Comparison of ENCODE assay signal across 8 mouse cellular contexts in genomic region chr11:76847354-76847753, GRCm38 (mm10). TPM values are rescaled to one million over a fixed set of nuclear protein-coding genes. Genes with fewer than 3 reads are reported as not detected.
DNase-seq lines count a peak whose midpoint lies in the region; ATAC-seq and TF ChIP-seq lines count a peak whose summit lies in the region.

No protein-coding gene starts in this region.

- 26% methylated on average over 8 of the region's 8 CpGs for WGBS in intestine, embryonic 15.5 days
- WGBS in neural tube, embryonic 12.5 days = 29% methylated on average over 8 of the region's 8 CpGs

- peaks cover 3% of the 10 kb centered on the region; the same call in 1 of the 2 replicates for H3K4me1 ChIP-seq in embryonic fibroblast, embryonic 13.5 days (ENCODE audit: control insufficient read depth, insufficient read depth, low read length)
- peaks cover 6% of the 10 kb centered on the region; the same call in 1 of the 2 replicates for H3K4me1 ChIP-seq in intestine, embryonic 15.5 days (replicated peaks)
- H3K4me1 ChIP-seq in neural tube, embryonic 12.5 days = peaks cover 26% of the 10 kb centered on the region

- peak in 1 of 2 experiments; percentile 0 for DNase-seq in left cerebral cortex, adult 2 months (ENCODE audit: extremely low spot score in 1 of 2, low spot score in 2 of 2)
- no peak for DNase-seq in left cerebral cortex, postnatal 4 days
- no peak for DNase-seq in T-cell, adult 2 months (ENCODE audit: low spot score)
- no peak for DNase-seq in urinary bladder, postnatal 25 days (ENCODE audit: low spot score)
- no peak for DNase-seq in spleen, postnatal 14 days (ENCODE audit: low spot score in 2 of 2)

- intact Hi-C loops in left cerebral cortex, adult 2 months (cut with DNase I) = no loop called here
- intact Hi-C loops in left cerebral cortex, postnatal 4 days (cut with DNase I) = no loop called here

- TF ChIP-seq CTCF in left cerebral cortex, adult 2 months (IDR thresholded peaks at IDR 0.05) = no peak
- TF ChIP-seq CTCF in embryonic fibroblast, embryonic 13.5 days (IDR thresholded peaks at IDR 0.05; ENCODE audit: borderline replicate concordance, insufficient read depth, low read length) = no peak

- peak overlapping the region; percentile 4; the same call in 1 of the 2 replicates for H3K9ac ChIP-seq in intestine, embryonic 15.5 days
- H3K9ac ChIP-seq in neural tube, embryonic 12.5 days = no peak overlapping the region

- H3K4me3 ChIP-seq in left cerebral cortex, adult 2 months = peak overlapping the region; percentile 98
- peak overlapping the region; percentile 41 for H3K4me3 ChIP-seq in embryonic fibroblast, embryonic 13.5 days (ENCODE audit: insufficient read depth, low read length)
- H3K4me3 ChIP-seq in intestine, embryonic 15.5 days (replicated peaks) = peak overlapping the region; percentile 91
- H3K4me3 ChIP-seq in neural tube, embryonic 12.5 days = peak overlapping the region; percentile 94

- no peak for TF ChIP-seq POLR2A in embryonic fibroblast, embryonic 13.5 days (IDR thresholded peaks at IDR 0.05; ENCODE audit: low read depth, low read length)

- no peaks in the 10 kb centered on the region for H3K27me3 ChIP-seq in intestine, embryonic 15.5 days (replicated peaks)
- no peaks in the 10 kb centered on the region for H3K27me3 ChIP-seq in neural tube, embryonic 12.5 days (replicated peaks)

- no peaks in the 10 kb centered on the region for H3K9me3 ChIP-seq in intestine, embryonic 15.5 days
- no peaks in the 10 kb centered on the region for H3K9me3 ChIP-seq in neural tube, embryonic 12.5 days

- ATAC-seq in intestine, embryonic 15.5 days = no peak
- no peak; the same call in 1 of the 2 replicates for ATAC-seq in neural tube, embryonic 12.5 days (ENCODE audit: low FRiP score, low read depth)

- no peak overlapping the region for H3K27ac ChIP-seq in left cerebral cortex, adult 2 months
- peak overlapping the region; percentile 19; the same call in 1 of the 2 replicates for H3K27ac ChIP-seq in embryonic fibroblast, embryonic 13.5 days (ENCODE audit: insufficient read depth, low read length)
- no peak overlapping the region for H3K27ac ChIP-seq in intestine, embryonic 15.5 days
- H3K27ac ChIP-seq in neural tube, embryonic 12.5 days = no peak overlapping the region

- H3K4me2 ChIP-seq in intestine, embryonic 15.5 days (replicated peaks) = peak overlapping the region; percentile 98
- peak overlapping the region; percentile 98 for H3K4me2 ChIP-seq in neural tube, embryonic 12.5 days (replicated peaks)

- no peaks in the 10 kb centered on the region for H3K36me3 ChIP-seq in intestine, embryonic 15.5 days
- H3K36me3 ChIP-seq in neural tube, embryonic 12.5 days = no peaks in the 10 kb centered on the region

RNA-seq across cellular contexts. Expression of gene Cpd, which starts 0.5 kb away (rescaled TPM):
- total RNA-seq in left cerebral cortex, adult 2 months (2021) = 10 to 100 TPM; 53.0 to 56.8 TPM
- total RNA-seq in left cerebral cortex, postnatal 4 days (2021) = 10 to 100 TPM; 56.8 to 56.9 TPM
- polyA plus RNA-seq in embryonic fibroblast, embryonic 13.5 days (2011; ENCODE audit: insufficient read length, low read depth, missing spikeins) = 55.1 and 57.7 TPM in 2 replicates
- 10.1 and 11.3 TPM in 2 replicates for polyA plus RNA-seq in intestine, embryonic 15.5 days (2015; fragmentation: Nextera tagmentation; extraction: Ambion mirVana)
- polyA plus RNA-seq in neural tube, embryonic 12.5 days (2016; fragmentation: Nextera tagmentation; extraction: Ambion mirVana) = 11.9 and 12.5 TPM in 2 replicates

RNA-seq across cellular contexts. Expression of gene Tmigd1, which starts 54.6 kb away (rescaled TPM):
- total RNA-seq in left cerebral cortex, adult 2 months (2021) = not detected
- not detected for total RNA-seq in left cerebral cortex, postnatal 4 days (2021)
- polyA plus RNA-seq in embryonic fibroblast, embryonic 13.5 days (2011; ENCODE audit: insufficient read length, low read depth, missing spikeins) = not detected in 2 replicates
- polyA plus RNA-seq in intestine, embryonic 15.5 days (2015; fragmentation: Nextera tagmentation; extraction: Ambion mirVana) = 1.6 and 2.4 TPM in 2 replicates
- polyA plus RNA-seq in neural tube, embryonic 12.5 days (2016; fragmentation: Nextera tagmentation; extraction: Ambion mirVana) = not detected in 2 replicates

Comparison
In these comparisons a context has a peak if more than half of its experiments do, and no peak if none do; other contexts are left out.
1. H3K4me3 ChIP-seq: peak in every context shown above with its lines; median percentile 98 in left cerebral cortex, adult 2 months; 94 in neural tube, embryonic 12.5 days; 91 in intestine, embryonic 15.5 days; 41 in embryonic fibroblast, embryonic 13.5 days.